Mouse (Mus musculus) forebrain, embryonic 13.5 days (tissue): ENCODE results near the gene St6galnac5. TPM values are rescaled to one million over a fixed set of nuclear protein-coding genes. Genes with fewer than 3 reads are reported as not detected.

Source experiments
- ATAC-seq: fragments of 200-750 bp; cut with Nextera tagmentation; 2 replicates; pipeline ENCODE4 v1.8.0; 2017
- H3K27ac ChIP-seq: fragments of 300-500 bp; sonication (generic); 2 replicates; pipeline ENCODE4 v1.5.1; 2015; ENCODE audit warnings: inconsistent platforms, mild to moderate bottlenecking, moderate library complexity
- H3K27me3 ChIP-seq: fragments of 300-500 bp; sonication (generic); 2 replicates; pipeline ENCODE4 v1.6.1; 2015; ENCODE audit warnings: mild to moderate bottlenecking, inconsistent platforms
- H3K36me3 ChIP-seq: fragments of 300-500 bp; sonication (generic); 2 replicates; pipeline ENCODE4 v1.6.1; 2015; ENCODE audit warnings: mild to moderate bottlenecking, inconsistent platforms; ENCODE audit not compliant: poor library complexity, severe bottlenecking
- H3K4me1 ChIP-seq: fragments of 300-500 bp; sonication (generic); 2 replicates; pipeline ENCODE4 v1.6.1; 2015; ENCODE audit warnings: inconsistent platforms
- H3K4me2 ChIP-seq: fragments of 300-500 bp; sonication (generic); 2 replicates; pipeline ENCODE4 v1.6.1; 2015; ENCODE audit warnings: inconsistent platforms, mild to moderate bottlenecking, moderate library complexity
- H3K4me3 ChIP-seq: fragments of 300-500 bp; sonication (generic); 2 replicates; pipeline ENCODE4 v1.5.1; 2015; ENCODE audit warnings: mild to moderate bottlenecking, inconsistent platforms
- H3K9ac ChIP-seq: fragments of 300-500 bp; sonication (generic); 2 replicates; pipeline ENCODE4 v1.6.1; 2015; ENCODE audit warnings: mild to moderate bottlenecking, inconsistent platforms
- H3K9me3 ChIP-seq: fragments of 300-500 bp; sonication (generic); replicated peaks from 2 replicates; pipeline ENCODE4 v1.6.1; 2016; ENCODE audit warnings: inconsistent platforms
- WGBS: fragments of 180-500 bp; shearing (Covaris S2); methylation state at CpG from one replicate; pipeline ENCODE4 v1.1.7; 2015; 5-methylcytosine and 5-hydroxymethylcytosine counted together
- polyA plus RNA-seq: library from polyadenylated mRNA; unstranded; fragments of >200 nt; fragmentation: Nextera tagmentation; extraction: Ambion mirVana; gene quantifications from 2 replicates; pipeline ENCODE4 v1.2.1, GENCODE M21; 2015

The St6galnac5 gene
- polyA plus RNA-seq, 1 experiment from 2014 or later: 5.7 TPM

DNA sequence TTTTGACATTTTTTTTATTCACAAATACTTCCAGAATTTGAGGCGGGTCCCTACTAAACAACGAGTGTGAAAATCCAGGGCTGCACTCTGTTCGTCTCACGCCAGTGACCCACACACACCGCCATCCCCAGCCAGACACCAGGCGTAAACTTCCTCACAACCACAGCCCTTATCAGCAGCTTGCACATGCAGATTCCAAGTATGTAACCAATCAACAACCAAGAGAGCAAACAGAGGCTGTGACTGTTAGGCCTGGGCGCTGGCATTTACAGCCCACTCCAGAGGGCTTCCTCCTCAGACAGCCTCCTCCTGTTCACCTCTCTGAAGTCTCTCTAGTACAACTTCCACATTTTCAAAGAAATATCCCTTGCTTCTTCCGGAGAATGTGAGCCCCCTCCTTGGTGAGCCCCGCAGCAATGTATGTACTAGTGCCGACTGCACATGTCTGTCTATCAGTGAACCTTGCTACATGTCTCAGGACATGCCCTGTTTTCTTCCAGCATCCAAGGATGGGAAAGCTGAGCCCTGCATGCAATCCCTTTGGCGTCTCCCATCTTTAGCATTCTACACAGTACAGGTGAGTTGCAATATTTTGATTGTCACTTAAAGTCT, 2.5 kb downstream of the St6galnac5 start:
- Histone ChIP-seq H3K27ac (no peak overlapping the region), H3K4me1 (peaks cover 23% of the 10 kb centered on the region), H3K36me3 (no peaks in the 10 kb centered on the region), H3K27me3 (peaks cover 26% of the 10 kb centered on the region), H3K9me3 (no peaks in the 10 kb centered on the region), H3K4me2 (peak overlapping the region; percentile 27), H3K4me3 (no peak overlapping the region), H3K9ac (no peak overlapping the region)
- 78% methylated on average over 11 of the region's 11 CpGs for WGBS
- ATAC-seq: no peak

DNA sequence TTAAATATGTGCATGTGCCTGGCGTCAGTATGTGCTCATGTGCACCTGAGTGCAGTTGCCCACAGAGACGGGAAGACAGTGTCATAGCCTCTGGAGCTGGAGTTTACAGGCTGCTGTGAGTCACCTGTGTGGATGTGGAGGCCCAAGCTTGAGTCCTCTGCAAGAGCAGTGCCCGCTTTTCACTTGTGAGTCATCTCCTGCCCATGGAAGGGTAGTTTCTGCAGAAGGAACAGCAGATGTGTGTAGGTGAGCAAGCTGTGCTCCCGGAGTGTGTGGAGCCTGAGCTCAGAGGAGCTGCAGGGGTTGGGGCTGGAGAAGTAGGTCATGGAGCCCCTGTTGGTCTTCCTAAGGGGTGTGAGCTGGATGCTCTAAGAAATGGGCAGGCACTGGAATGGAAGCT, 10.7 kb downstream of the St6galnac5 start:
- Histone ChIP-seq H3K4me1 (peaks cover 7% of the 10 kb centered on the region), H3K27me3 (no peaks in the 10 kb centered on the region), H3K36me3 (no peaks in the 10 kb centered on the region), H3K9ac (no peak overlapping the region), H3K27ac (no peak overlapping the region), H3K4me2 (no peak overlapping the region), H3K4me3 (no peak overlapping the region), H3K9me3 (no peaks in the 10 kb centered on the region)
- WGBS: 86% methylated on average over 4 of the region's 4 CpGs
- ATAC-seq: no peak

DNA sequence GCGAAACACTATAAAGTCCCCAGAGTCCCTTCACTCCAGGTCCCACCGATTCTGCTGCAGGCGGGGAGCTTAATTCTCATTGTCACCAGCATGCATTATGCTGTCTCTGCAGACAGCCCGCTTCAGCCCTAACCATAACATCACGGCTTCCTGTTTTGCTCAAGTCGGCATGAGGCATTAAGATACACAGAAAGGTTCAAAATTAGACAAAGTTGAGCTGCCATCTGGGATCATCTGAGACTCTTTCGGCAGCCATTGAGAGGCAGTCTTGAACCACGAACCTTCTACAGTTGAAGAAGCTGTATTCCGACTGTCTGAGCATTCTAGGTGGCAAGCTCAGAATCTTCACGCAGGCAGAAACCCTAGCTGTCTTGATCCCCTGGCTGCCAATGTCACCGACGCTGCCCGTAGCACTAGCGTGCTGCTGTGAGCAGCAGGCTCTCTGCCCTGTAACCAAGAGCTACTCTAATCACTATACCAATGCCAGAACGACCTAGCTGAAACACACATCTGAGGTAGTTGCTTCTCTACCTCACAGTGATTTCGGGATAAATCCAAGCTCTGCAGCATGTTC, 12.2 kb downstream of the St6galnac5 start:
- no peaks in the 10 kb centered on the region for H3K36me3 ChIP-seq
- WGBS: 72% methylated on average over 16 of the region's 16 CpGs
- no peak for ATAC-seq
- no peaks in the 10 kb centered on the region for H3K9me3 ChIP-seq
- H3K4me1 ChIP-seq: peaks cover 7% of the 10 kb centered on the region
- no peaks in the 10 kb centered on the region for H3K27me3 ChIP-seq
- no peak overlapping the region for H3K4me2 ChIP-seq
- H3K4me3 ChIP-seq: no peak overlapping the region
- no peak overlapping the region for H3K9ac ChIP-seq
- no peak overlapping the region for H3K27ac ChIP-seq

DNA sequence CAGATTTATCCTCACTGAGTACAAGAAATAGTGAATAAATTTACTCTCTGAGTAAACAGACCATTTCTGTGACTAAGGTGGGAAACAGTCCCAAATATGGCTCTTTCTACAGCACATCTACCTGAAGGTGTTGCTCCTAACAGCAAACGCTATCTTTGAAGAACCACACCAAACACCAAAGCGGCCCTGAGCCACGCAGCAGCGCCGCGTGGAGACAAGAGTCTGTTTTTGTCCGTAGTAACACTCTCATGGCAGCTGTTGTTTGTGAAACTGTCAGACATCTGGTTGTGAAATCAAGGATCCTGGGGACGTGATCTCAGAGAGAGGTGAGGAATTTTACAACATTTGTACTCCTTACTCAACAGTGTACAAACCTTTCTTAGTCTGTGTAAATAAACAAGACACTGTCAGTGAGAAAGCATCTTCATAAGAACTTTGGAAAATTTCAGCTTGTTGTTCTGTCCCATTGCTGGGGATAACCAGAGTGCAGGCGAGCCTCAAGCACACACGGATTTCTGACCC, 20.1 kb downstream of the St6galnac5 start:
- H3K9me3 ChIP-seq: no peaks in the 10 kb centered on the region
- 85% methylated on average over 10 of the region's 10 CpGs for WGBS
- no peak overlapping the region for H3K4me3 ChIP-seq
- no peak overlapping the region for H3K27ac ChIP-seq
- no peaks in the 10 kb centered on the region for H3K27me3 ChIP-seq
- no peak overlapping the region for H3K4me2 ChIP-seq
- no peak overlapping the region for H3K9ac ChIP-seq
- no peaks in the 10 kb centered on the region for H3K36me3 ChIP-seq
- ATAC-seq: no peak
- no peaks in the 10 kb centered on the region for H3K4me1 ChIP-seq

DNA sequence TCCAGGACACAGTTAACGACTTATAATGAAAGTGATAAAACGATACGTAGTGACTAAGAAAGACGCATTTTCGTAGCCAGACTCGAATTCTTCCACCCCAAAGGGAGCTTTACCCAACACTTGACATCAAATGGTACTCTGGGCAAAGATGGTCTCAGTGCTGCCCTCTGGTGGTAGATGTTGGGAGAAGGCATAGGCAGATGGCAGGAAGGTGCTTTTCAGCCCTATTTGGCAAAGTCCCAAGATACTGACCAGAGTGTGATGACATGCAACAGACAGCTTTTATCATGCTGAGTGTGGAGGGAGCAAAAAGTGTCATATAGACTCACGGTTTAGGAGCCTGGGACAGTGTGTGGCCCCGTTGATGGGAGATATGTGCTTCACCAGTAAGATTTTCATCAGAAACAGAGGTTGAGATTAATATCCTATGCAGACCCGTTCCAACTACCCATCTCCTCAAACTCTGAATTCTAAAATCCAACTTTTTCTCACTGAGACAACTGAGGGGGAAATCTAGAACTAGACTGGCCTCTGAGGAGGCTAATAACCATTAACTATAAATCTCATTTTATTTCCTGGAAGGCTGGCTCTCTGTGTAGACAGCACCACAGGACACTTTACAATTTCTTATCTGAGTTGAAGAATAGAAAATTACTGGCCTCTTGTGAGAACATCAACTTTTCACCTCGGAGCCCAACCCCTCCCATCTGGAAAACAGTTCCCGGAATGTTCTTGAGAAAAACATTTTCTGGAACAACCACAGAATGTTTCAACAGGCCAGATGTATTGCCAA, 23.5 kb downstream of the St6galnac5 start:
- 70% methylated on average over 11 of the region's 11 CpGs for WGBS
- no peak overlapping the region for H3K9ac ChIP-seq
- H3K4me3 ChIP-seq: no peak overlapping the region
- no peaks in the 10 kb centered on the region for H3K36me3 ChIP-seq
- ATAC-seq: no peak
- no peak overlapping the region for H3K4me2 ChIP-seq
- no peak overlapping the region for H3K27ac ChIP-seq
- no peaks in the 10 kb centered on the region for H3K4me1 ChIP-seq
- no peaks in the 10 kb centered on the region for H3K27me3 ChIP-seq
- H3K9me3 ChIP-seq: no peaks in the 10 kb centered on the region

DNA sequence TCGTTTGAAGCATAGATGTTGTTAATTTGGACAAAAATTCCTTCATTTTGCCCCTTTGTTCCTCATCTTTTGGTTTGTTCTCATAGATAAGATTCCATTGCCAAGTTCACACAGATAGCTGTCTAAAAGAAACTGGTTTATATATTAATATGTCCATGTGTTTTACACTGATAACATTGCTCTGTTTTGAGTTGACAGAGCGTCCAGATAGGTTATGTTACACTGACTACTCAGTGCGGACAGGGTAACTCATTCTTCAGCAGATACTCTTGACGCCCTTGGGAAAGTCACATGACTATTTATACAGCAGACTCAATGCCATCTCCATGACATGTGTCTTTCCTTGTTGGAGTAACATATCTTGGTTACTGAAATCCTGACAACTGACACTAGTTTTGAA, 25.3 kb downstream of the St6galnac5 start:
- no peak for ATAC-seq
- Histone ChIP-seq H3K4me1 (no peaks in the 10 kb centered on the region), H3K4me3 (no peak overlapping the region), H3K27me3 (no peaks in the 10 kb centered on the region), H3K36me3 (no peaks in the 10 kb centered on the region), H3K4me2 (no peak overlapping the region), H3K9me3 (no peaks in the 10 kb centered on the region), H3K27ac (no peak overlapping the region), H3K9ac (no peak overlapping the region)
- WGBS: 90% methylated on average over 4 of the region's 4 CpGs

DNA sequence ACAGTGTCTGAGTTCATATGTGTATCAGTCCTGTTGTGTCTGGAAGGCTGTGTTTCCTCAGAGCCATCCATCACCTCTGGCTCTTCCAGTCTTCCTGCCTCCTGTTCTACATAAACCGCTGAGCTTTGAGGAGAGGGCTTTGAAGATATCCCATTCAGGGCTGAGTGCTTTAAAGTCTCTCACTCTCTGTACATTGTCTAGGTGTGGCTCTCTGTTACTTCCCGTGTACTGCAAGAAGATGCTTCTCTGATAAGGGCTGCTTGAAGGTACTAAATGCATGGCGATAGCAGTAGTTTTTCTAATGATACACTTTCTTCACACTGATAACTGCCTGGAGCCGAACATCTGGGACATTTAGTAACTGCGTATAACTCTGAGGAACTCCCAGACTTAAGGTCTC, 26.0 kb downstream of the St6galnac5 start:
- 85% methylated on average over 5 of the region's 5 CpGs for WGBS
- no peak overlapping the region for H3K4me3 ChIP-seq
- H3K4me2 ChIP-seq: no peak overlapping the region
- no peak overlapping the region for H3K27ac ChIP-seq
- no peaks in the 10 kb centered on the region for H3K27me3 ChIP-seq
- no peak overlapping the region for H3K9ac ChIP-seq
- H3K9me3 ChIP-seq: no peaks in the 10 kb centered on the region
- ATAC-seq: no peak
- H3K36me3 ChIP-seq: no peaks in the 10 kb centered on the region
- H3K4me1 ChIP-seq: no peaks in the 10 kb centered on the region

DNA sequence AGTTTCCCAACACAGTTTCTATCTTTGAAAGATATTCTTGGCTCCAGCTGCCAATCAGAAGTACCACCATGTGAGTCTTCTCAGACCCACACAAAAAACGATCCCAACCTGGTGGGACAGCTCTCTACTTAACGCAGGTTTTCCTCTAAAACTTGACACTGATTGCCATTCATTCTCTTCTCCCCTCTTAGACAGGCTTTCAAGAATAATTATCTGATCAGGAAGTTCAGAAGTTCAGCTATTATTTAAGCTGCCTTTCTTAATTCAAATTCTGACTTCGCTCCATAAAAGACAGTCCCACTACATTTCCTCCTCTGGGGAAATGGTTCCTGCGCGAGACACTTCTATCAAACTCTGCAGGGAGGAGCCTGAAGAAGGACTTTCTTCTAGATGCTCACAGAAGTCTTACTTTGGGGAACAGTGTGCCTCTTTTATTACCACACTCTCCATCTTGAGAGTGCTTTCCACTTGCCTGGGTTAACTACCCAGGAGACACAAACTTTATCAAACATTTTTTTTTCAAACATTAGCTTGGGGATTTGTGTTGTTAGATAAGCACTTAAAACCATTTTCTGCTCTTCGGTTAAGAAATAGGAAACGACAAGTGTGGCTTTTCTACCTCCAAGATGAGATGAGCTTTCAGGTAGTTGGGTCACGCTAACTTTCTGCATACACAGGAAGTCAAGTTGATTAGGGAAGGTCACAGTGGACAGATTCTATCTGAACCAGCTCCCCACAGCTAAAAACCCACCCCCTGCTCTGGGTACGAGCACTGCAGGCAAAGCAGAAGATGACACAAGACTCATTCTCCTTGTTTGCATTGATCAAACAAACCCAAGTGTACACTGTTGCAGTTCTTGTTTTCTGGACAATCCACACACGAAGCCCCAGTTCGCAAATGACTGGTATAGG, 30.2 kb downstream of the St6galnac5 start:
- Histone ChIP-seq H3K27ac (no peak overlapping the region), H3K4me3 (no peak overlapping the region), H3K27me3 (no peaks in the 10 kb centered on the region), H3K4me2 (no peak overlapping the region), H3K36me3 (no peaks in the 10 kb centered on the region), H3K9me3 (no peaks in the 10 kb centered on the region), H3K4me1 (no peaks in the 10 kb centered on the region), H3K9ac (no peak overlapping the region)
- ATAC-seq: 0 out of 2 replicates have a peak, but pooled peaks have one; percentile 12
- 82% methylated on average over 11 of the region's 11 CpGs for whole genome bisulfite sequencing

DNA sequence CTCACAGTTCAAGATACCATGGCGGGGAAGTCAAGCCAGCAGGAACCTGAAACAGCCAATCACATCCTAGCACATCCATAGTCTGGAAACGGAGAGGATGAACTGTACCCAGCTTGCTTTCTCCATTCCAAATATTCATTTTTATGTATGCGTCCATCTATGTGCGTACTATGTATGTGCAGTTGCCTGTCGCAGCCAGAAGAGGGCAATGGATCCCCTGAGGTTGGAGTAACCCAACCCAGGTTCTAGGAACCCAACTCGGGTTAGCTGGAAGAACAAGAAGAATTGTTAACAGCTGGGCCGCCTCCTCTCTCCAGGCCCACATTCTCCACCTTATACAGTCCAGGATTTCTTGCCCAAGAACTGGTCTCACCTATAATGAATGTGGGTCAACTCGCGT, 31.1 kb downstream of the St6galnac5 start:
- H3K4me1 ChIP-seq: no peaks in the 10 kb centered on the region
- H3K27me3 ChIP-seq: no peaks in the 10 kb centered on the region
- H3K27ac ChIP-seq: no peak overlapping the region
- no peak overlapping the region for H3K4me2 ChIP-seq
- no peaks in the 10 kb centered on the region for H3K9me3 ChIP-seq
- no peak overlapping the region for H3K9ac ChIP-seq
- H3K4me3 ChIP-seq: no peak overlapping the region
- 91% methylated on average over 9 of the region's 9 CpGs for WGBS
- no peak for ATAC-seq
- H3K36me3 ChIP-seq: no peaks in the 10 kb centered on the region

DNA sequence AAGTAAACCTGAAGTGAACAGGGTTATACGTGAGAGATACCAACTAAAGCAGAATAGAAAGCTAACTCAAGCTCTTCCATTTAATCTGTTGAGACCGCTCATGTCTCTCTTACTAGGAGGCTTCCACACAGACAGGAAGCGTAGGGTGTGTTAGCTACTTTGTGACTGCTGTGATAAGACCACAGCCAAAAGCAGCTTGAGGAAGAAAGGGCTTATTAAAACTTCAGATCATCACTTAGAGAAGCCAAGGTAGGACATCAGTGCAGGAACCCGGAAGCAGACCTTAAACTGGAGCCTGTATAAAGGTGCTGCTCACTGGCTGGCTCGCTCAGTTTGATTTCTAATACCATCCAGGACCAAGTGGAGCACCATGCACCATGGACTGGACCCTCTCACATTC, 31.7 kb downstream of the St6galnac5 start:
- H3K4me3 ChIP-seq: no peak overlapping the region
- H3K4me2 ChIP-seq: no peak overlapping the region
- H3K27me3 ChIP-seq: no peaks in the 10 kb centered on the region
- H3K36me3 ChIP-seq: no peaks in the 10 kb centered on the region
- H3K9ac ChIP-seq: no peak overlapping the region
- WGBS: 93% methylated on average over 5 of the region's 5 CpGs
- no peaks in the 10 kb centered on the region for H3K9me3 ChIP-seq
- H3K27ac ChIP-seq: no peak overlapping the region
- ATAC-seq: no peak
- no peaks in the 10 kb centered on the region for H3K4me1 ChIP-seq

DNA sequence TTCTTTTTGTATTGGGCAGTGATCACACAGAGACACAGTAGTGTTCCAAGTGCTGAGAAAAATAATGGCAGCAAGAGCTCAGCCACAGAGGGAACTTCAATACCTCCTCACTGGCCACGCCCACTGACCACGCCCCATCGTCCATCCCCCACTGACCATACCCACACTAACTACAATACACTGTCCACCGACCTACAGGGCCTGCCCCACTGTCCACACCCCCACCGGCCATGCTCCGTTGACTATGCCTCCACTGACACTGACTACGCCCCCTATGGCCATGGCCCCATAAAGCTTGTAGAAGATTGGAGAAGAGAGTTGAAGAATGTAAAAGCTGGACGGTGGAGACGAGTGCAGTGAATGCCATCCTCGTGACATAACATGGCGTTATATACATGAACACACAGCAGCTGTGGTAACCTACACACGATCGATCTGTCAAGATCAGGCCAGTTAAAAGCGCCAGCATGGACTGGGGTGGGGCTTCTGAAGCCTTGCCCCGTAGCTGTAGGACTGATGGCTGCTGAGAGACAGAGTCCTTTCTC, 32.7 kb downstream of the St6galnac5 start:
- Histone ChIP-seq H3K4me2 (no peak overlapping the region), H3K4me3 (no peak overlapping the region), H3K27me3 (no peaks in the 10 kb centered on the region), H3K36me3 (no peaks in the 10 kb centered on the region), H3K4me1 (no peaks in the 10 kb centered on the region), H3K9ac (no peak overlapping the region), H3K9me3 (no peaks in the 10 kb centered on the region), H3K27ac (no peak overlapping the region)
- WGBS: 92% methylated on average over 15 of the region's 15 CpGs
- ATAC-seq: no peak
